Mouse (Mus musculus) myocyte (in vitro differentiated cells): ENCODE results near the gene Mrps25. TPM values are rescaled to one million over a fixed set of nuclear protein-coding genes. Genes with fewer than 3 reads are reported as not detected.

Source experiments
- H3K27me3 ChIP-seq: one replicate; pipeline ENCODE4 v1.6.1; 2011; ENCODE audit not compliant: control insufficient read depth, insufficient read depth, insufficient read length
- H3K36me3 ChIP-seq: one replicate; pipeline ENCODE4 v1.6.1; 2011; ENCODE audit not compliant: control insufficient read depth, insufficient read depth
- H3K4me2 ChIP-seq: one replicate; pipeline ENCODE4 v1.6.1; 2011; ENCODE audit warnings: low read depth, control low read depth
- H3K4me3 ChIP-seq: one replicate; pipeline ENCODE4 v1.5.1; 2011; ENCODE audit warnings: mild to moderate bottlenecking, control low read depth, moderate library complexity
- H3K79me2 ChIP-seq: one replicate; pipeline ENCODE4 v1.6.1; 2011; ENCODE audit not compliant: control insufficient read depth, insufficient read depth
- H3ac ChIP-seq: one replicate; pipeline ENCODE4 v1.6.1; 2011; ENCODE audit not compliant: control insufficient read depth, insufficient read length
- CEBPB ChIP-seq: IDR thresholded peaks from 2 replicates; pipeline ENCODE4 v1.6.1; 2011; ENCODE audit warnings: mild to moderate bottlenecking, moderate library complexity; ENCODE audit not compliant: poor library complexity, insufficient read depth, severe bottlenecking
- E2F4 ChIP-seq: IDR thresholded peaks from one replicate; pipeline ENCODE4 v1.6.1; 2011; ENCODE audit warnings: mild to moderate bottlenecking, control low read depth, moderate library complexity; ENCODE audit not compliant: insufficient read depth
- MAX ChIP-seq: IDR thresholded peaks from one replicate; pipeline ENCODE4 v1.6.1; 2011; ENCODE audit warnings: low read depth, mild to moderate bottlenecking, control low read depth
- MYOD1 ChIP-seq, 3 experiments: IDR thresholded peaks; one replicate each; pipeline ENCODE4 v1.6.1; 2011; ENCODE audit warnings: control low read depth in 2 of 3, low read depth in 2 of 3, mild to moderate bottlenecking in 2 of 3, moderate library complexity in 1 of 3; ENCODE audit not compliant: insufficient read length in 2 of 3, control insufficient read depth in 1 of 3
- MYOG ChIP-seq, 3 experiments: IDR thresholded peaks; one replicate each; pipeline ENCODE4 v1.6.1; 2011; ENCODE audit warnings: control low read depth in 2 of 3, low read depth in 2 of 3, mild to moderate bottlenecking in 2 of 3; ENCODE audit not compliant: insufficient read length in 2 of 3, control insufficient read depth in 1 of 3, insufficient read depth in 1 of 3
- POLR2A ChIP-seq: IDR thresholded peaks from one replicate; pipeline ENCODE4 v1.6.1; 2011; ENCODE audit warnings: low read depth, mild to moderate bottlenecking, control low read depth, moderate library complexity; ENCODE audit not compliant: insufficient read length
- POLR2AphosphoS2 ChIP-seq: IDR thresholded peaks from one replicate; pipeline ENCODE4 v1.6.1; 2011; ENCODE audit warnings: low read depth, control low read depth; ENCODE audit not compliant: insufficient read length
- REST ChIP-seq: IDR thresholded peaks from one replicate; pipeline ENCODE4 v1.6.1; 2011; ENCODE audit warnings: mild to moderate bottlenecking, control low read depth, moderate library complexity; ENCODE audit not compliant: insufficient read depth, insufficient read length
- SRF ChIP-seq: IDR thresholded peaks from one replicate; pipeline ENCODE4 v1.6.1; 2011; ENCODE audit warnings: low read depth; ENCODE audit not compliant: control insufficient read depth, insufficient read length
- TCF12 ChIP-seq: IDR thresholded peaks from one replicate; pipeline ENCODE4 v1.6.1; 2011; ENCODE audit warnings: mild to moderate bottlenecking, control low read depth; ENCODE audit not compliant: poor library complexity, insufficient read depth, severe bottlenecking
- TCF3 ChIP-seq: IDR thresholded peaks from one replicate; pipeline ENCODE4 v1.6.1; 2011; ENCODE audit warnings: low read depth, control low read depth; ENCODE audit not compliant: insufficient read length
- USF1 ChIP-seq: IDR thresholded peaks from one replicate; pipeline ENCODE4 v1.6.1; 2011; ENCODE audit warnings: low read depth, mild to moderate bottlenecking, control low read depth, moderate library complexity
- polyA plus RNA-seq: library from polyadenylated mRNA; unstranded; fragments of >200 nt; fragmentation: generic; extraction: Trizol; gene quantifications from one replicate; pipeline ENCODE4 v1.2.1, GENCODE M21; 2012; ENCODE audit warnings: missing spikeins

The Mrps25 gene
- polyA plus RNA-seq, 1 experiment = 53.1 TPM

- no peaks in the 10 kb centered on the region for H3K36me3 ChIP-seq
- TF ChIP-seq MYOD1 (IDR thresholded peaks at IDR 0.05; ENCODE audit: control insufficient read depth in 1 of 3, insufficient read length in 2 of 3, low read depth in 2 of 3) (peak in 1 of 3 experiments; percentile 19), MYOG (IDR thresholded peaks at IDR 0.05; ENCODE audit: control insufficient read depth in 1 of 3, insufficient read depth in 1 of 3, insufficient read length in 2 of 3, low read depth in 2 of 3) (peak in 1 of 3 experiments; percentile 12), MAX (no peak)
Measured at GRCm38 (mm10) chr6:92214055-92214772, 30.4 kb upstream of the Mrps25 start.

GRCm38 (mm10) chr6:92199414-92199813 lies 15.6 kb upstream of the Mrps25 start:
- Histone ChIP-seq H3K36me3 (peaks cover 40% of the 10 kb centered on the region), H3K27me3 (no peaks in the 10 kb centered on the region), H3K4me2 (no peak overlapping the region), H3K4me3 (no peak overlapping the region), H3ac (no peak overlapping the region), H3K79me2 (no peaks in the 10 kb centered on the region)
- TF ChIP-seq MAX (no peak), REST (no peak), POLR2A (no peak), E2F4 (no peak), CEBPB (no peak), SRF (no peak), TCF3 (no peak), MYOG (IDR thresholded peaks at IDR 0.05; ENCODE audit: control insufficient read depth in 1 of 3, insufficient read depth in 1 of 3, insufficient read length in 2 of 3, low read depth in 2 of 3) (no peak), MYOD1 (IDR thresholded peaks at IDR 0.05; ENCODE audit: control insufficient read depth in 1 of 3, insufficient read length in 2 of 3, low read depth in 2 of 3) (no peak), POLR2AphosphoS2 (no peak), USF1 (no peak)

More at GRCm38 (mm10) chr6:92214055-92214772, 30.4 kb upstream of the Mrps25 start:
- no peaks in the 10 kb centered on the region for H3K27me3 ChIP-seq
- H3K4me2 ChIP-seq = peak overlapping the region; percentile 88
- H3K4me3 ChIP-seq = peak overlapping the region; percentile 92
- peak overlapping the region; percentile 89 for H3ac ChIP-seq
- peaks cover 20% of the 10 kb centered on the region for H3K79me2 ChIP-seq

GRCm38 (mm10) chr6:92184178-92184577 lies 345 bp upstream of the Mrps25 start:
- peak overlapping the region; percentile 38 for H3ac ChIP-seq
- no peak for TF ChIP-seq POLR2AphosphoS2
- no peak for TF ChIP-seq E2F4
- TF ChIP-seq MAX = no peak
- TF ChIP-seq TCF12 = no peak
- TF ChIP-seq TCF3 = no peak
- no peak for TF ChIP-seq REST
- TF ChIP-seq CEBPB = no peak
- TF ChIP-seq POLR2A = no peak
- no peak for TF ChIP-seq MYOD1 (IDR thresholded peaks at IDR 0.05; ENCODE audit: control insufficient read depth in 1 of 3, insufficient read length in 2 of 3, low read depth in 2 of 3)
- TF ChIP-seq MYOG (IDR thresholded peaks at IDR 0.05; ENCODE audit: control insufficient read depth in 1 of 3, insufficient read depth in 1 of 3, insufficient read length in 2 of 3, low read depth in 2 of 3) = no peak
- no peak for TF ChIP-seq SRF
- no peak for TF ChIP-seq USF1
- H3K4me2 ChIP-seq = peak overlapping the region; percentile 95
- H3K4me3 ChIP-seq = peak overlapping the region; percentile 52
- H3K79me2 ChIP-seq = peaks cover 14% of the 10 kb centered on the region
- no peaks in the 10 kb centered on the region for H3K27me3 ChIP-seq
- H3K36me3 ChIP-seq = peaks cover 8% of the 10 kb centered on the region

GRCm38 (mm10) chr6:92176450-92176849 lies 7.4 kb downstream of the Mrps25 start:
- H3K27me3 ChIP-seq = no peaks in the 10 kb centered on the region
- TF ChIP-seq POLR2AphosphoS2 (no peak), USF1 (no peak), CEBPB (no peak), MYOD1 (IDR thresholded peaks at IDR 0.05; ENCODE audit: control insufficient read depth in 1 of 3, insufficient read length in 2 of 3, low read depth in 2 of 3) (no peak), TCF12 (no peak), E2F4 (no peak), SRF (no peak), TCF3 (no peak), REST (no peak), MAX (no peak), POLR2A (no peak), MYOG (IDR thresholded peaks at IDR 0.05; ENCODE audit: control insufficient read depth in 1 of 3, insufficient read depth in 1 of 3, insufficient read length in 2 of 3, low read depth in 2 of 3) (no peak)
- peaks cover 7% of the 10 kb centered on the region for H3K79me2 ChIP-seq
- no peak overlapping the region for H3K4me3 ChIP-seq
- H3K4me2 ChIP-seq = no peak overlapping the region
- peaks cover 13% of the 10 kb centered on the region for H3K36me3 ChIP-seq
- H3ac ChIP-seq = no peak overlapping the region

- no peak for TF ChIP-seq E2F4
- Histone ChIP-seq H3K4me3 (no peak overlapping the region), H3K79me2 (no peaks in the 10 kb centered on the region), H3K4me2 (no peak overlapping the region), H3K27me3 (no peaks in the 10 kb centered on the region), H3K36me3 (peaks cover 66% of the 10 kb centered on the region), H3ac (no peak overlapping the region)
Measured at GRCm38 (mm10) chr6:92162724-92163123, 21.1 kb downstream of the Mrps25 start.
